Mouse (Mus musculus) retina, postnatal 1 day (tissue): ENCODE data around the gene Htra2.
A peak's percentile ranks its signal among the peaks of the same experiment; 100 is the strongest.

ENCODE experiments used
- DNase-seq: peaks from one replicate; pipeline ENCODE4 v3.0.0-alpha.2; 2012

The Htra2 gene

GRCm38 (mm10) chr6:83054871-83055431 is at the start of gene Htra2:
Htra2 (minus strand) TSS chr6:83055273.
- no peak for DNase-seq

- no peak for DNase-seq
These were observed 49.1 kb upstream of the Htra2 start for GRCm38 (mm10) chr6:83104158-83104557.

- no peak for DNase-seq
These were observed 48.1 kb upstream of the Htra2 start for GRCm38 (mm10) chr6:83103130-83103650.

- peak; percentile 74 for DNase-seq
These were observed 46.8 kb upstream of the Htra2 start for GRCm38 (mm10) chr6:83101688-83102556.

- DNase-seq = peak; percentile 95
These were observed 46.2 kb upstream of the Htra2 start, which contains the start of the genes Ccdc142 and Gm42688 for GRCm38 (mm10) chr6:83101316-83101687. Ccdc142 (plus strand) TSS chr6:83101601. Gm42688 (plus strand) TSS chr6:83101617.

DNA sequence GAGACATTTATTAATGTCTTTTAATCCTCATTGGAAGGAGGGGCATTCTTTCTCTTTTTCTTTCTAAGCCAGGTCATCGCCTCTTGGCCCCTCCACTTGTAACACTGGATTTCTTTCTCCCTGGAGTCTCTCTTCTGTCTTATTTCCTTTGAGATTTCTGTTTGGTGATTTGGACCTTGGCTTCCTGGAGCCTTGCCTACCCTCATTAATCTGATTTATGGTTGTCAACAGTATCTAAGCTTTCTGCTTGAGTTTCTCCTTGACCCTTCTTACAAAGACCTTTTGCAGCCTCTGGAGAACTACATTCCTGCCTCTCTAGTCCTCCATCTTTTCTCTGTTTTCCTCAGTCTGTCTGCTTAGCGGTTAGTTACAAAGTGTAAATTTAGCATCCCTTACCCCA is 43.3 kb upstream of the Htra2 start:
- no peak for DNase-seq

DNA sequence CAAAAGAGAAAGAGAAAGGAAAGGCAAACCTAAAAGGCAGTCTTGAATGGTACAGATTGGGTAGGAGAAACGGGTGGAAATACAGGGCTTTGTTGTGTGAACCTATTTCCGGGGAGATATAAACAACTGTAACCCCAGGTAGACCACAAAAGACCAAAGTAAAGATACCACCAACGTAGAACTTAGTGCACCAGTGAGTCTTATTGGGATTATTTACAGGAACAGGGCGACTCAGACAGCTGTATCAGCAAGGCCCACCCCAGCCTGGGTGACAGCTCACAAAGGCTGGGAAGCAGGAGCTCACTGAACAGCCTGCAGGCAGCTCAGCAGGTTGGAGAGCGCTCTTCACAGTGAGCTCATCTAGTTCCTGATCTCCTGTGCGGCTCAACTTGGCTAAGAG is 40.9 kb upstream of the Htra2 start:
- DNase-seq = no peak

- no peak for DNase-seq
These were observed 37.5 kb upstream of the Htra2 start for GRCm38 (mm10) chr6:83092416-83093127.

DNA sequence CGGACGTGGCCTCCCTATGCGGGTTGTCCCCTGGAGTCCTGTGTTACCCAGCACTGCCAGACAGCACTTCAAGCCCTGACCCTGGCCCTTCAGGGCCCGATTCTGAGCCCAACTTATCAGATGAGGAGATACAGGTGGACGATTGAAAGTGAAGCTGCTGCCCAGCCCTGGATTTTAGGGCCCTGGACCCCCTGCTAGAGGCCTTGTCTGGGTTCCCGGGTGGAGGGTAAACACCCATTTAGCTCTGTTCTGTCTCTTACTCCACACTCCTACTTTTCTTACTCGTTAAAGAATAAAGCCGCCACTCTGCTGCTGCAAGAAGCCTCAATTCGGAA is 32.8 kb upstream of the Htra2 start:
- no peak for DNase-seq

GRCm38 (mm10) chr6:83087205-83087925 is 32.3 kb upstream of the Htra2 start:
- DNase-seq = no peak

DNA sequence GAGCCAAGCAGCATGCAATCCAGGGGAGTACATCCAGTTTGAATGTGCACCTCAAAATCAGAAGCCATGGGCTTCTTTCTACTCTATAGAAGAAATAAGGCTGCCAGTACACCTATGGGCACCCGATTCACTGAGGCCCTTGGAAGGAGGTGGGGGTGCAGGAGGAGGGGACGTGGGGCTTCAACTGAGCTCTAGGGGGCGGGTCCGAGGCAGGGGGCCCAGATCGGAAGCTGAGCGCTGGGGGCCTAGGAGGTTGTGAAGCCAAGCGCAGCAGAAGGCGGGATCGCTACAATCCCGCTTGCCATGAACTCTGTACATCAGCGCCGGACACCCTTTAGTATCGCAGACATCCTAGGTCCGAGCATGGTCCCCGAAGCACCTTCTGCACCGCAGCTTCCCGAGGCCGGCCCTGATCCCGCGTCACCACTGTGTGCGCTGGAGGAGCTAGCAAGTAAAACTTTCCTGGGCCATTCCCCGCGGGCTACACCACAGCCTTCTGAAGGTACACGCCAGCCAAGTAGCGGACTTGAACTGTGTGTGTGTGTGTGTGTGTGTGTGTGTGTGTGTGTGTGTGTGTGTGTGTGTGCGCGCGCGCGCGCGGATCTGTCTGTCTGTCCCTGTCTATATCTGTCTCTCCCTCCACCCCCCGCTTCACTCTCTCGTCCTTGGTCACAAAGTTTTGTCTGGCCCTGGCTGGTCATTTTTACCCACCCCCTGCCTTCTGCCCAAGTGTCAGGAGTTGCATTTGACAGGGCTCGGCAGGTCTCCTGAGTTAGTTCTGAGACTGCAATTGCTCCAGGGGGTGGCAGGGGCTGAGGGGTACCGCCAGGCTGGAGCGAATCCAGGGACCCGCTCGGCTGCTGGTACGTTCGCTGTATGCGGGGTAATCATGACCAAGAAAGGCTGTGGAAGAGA is 31.3 kb upstream of the Htra2 start, which contains the start of gene Lbx2:
Gene Lbx2, plus strand, starts transcription at position 247 of the 915 bp plus-strand sequence.
- DNase-seq = no peak

- no peak for DNase-seq
These were observed 29.4 kb upstream of the Htra2 start for GRCm38 (mm10) chr6:83084477-83084876.

DNA sequence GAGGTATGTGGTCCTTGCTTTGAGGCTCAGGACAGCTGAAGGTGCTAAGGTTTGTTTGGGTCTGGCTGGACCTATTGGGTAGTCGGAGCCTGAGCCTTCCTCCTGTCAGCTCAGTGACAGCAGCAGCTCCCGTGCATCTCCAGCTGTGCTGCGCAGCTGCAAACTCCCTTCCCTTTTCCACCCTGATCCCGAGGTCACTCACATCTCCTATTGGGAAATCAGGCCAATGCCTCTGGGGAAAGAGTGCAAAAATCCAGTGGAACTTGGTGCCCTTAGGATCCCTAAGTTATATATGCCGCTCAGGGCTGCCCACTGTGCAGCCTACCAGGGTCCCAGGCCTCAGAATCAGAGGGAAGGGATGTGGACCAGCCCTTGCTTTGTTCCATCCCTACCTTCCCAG is 28.4 kb upstream of the Htra2 start:
- DNase-seq = no peak

DNA sequence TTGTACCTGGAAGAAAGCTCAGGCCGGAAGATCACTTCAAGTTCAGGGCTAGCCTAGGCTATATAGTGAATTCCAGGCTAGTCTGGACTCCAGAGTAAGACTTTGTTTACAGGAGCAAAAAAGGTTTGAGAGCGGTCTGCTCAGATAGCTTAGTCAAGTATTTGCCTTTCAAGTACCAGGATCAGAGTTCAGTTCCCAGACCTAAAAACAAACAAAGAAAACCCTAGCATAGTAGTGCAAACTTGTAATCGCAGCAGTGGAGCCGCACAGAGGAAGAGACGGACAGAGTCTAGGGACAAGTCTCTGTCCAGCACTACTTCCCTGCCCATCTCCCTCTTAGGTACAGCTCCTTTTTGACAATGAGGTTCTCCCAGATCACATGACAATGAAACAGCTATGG is 25.1 kb upstream of the Htra2 start:
- no peak for DNase-seq

- DNase-seq = peak; percentile 98
These were observed 23.3 kb upstream of the Htra2 start for GRCm38 (mm10) chr6:83078324-83078858.

- peak; percentile 62 for DNase-seq
These were observed 22.7 kb upstream of the Htra2 start, which contains the start of gene Pcgf1 for GRCm38 (mm10) chr6:83077630-83078323. Pcgf1 (plus strand) TSS chr6:83077869.

DNA sequence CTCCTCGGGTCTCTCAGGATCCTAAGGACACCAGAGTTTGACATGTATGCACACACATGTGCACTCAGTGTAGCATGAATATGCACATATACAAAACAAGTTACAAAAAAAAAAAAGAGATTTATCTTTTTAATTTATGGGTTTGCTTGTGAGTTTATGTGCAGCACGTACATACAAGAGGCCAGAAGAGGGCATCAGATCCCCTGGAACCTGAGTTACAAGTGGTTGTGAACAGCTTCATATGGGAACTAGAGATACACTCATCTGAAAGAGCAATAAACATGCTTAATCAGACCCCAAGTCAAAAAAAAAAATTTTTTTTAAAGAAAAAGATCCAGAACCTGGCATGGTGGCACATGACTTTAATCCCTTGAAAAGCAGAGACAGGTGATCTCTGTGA is 19.9 kb upstream of the Htra2 start:
- DNase-seq = no peak

GRCm38 (mm10) chr6:83071220-83071619 is 16.1 kb upstream of the Htra2 start:
- peak; percentile 45 for DNase-seq

- peak; percentile 60 for DNase-seq
These were observed 15.5 kb upstream of the Htra2 start for GRCm38 (mm10) chr6:83070311-83071219.

GRCm38 (mm10) chr6:83070247-83070310 is 15.0 kb upstream of the Htra2 start, which contains the start of gene Tlx2:
Tlx2 (minus strand) TSS chr6:83070293.
- DNase-seq = no peak
